Mouse (Mus musculus) embryonic facial prominence, embryonic 13.5 days (tissue): ENCODE measurements around the gene Gm37240. TPM values are rescaled to one million over a fixed set of nuclear protein-coding genes. Genes with fewer than 3 reads are reported as not detected.

Experiments
- ATAC-seq: fragments of 200-750 bp; cut with Nextera tagmentation; 2 replicates; pipeline ENCODE4 v1.8.0; 2017; ENCODE audit warnings: low read depth; ENCODE audit not compliant: insufficient number of reproducible peaks, insufficient read depth, low FRiP score, low TSS enrichment
- H3K27ac ChIP-seq: fragments of 300-500 bp; sonication (generic); 2 replicates; pipeline ENCODE4 v1.5.1; 2015; ENCODE audit warnings: moderate library complexity, mild to moderate bottlenecking, inconsistent platforms
- H3K27me3 ChIP-seq: fragments of 300-500 bp; sonication (generic); 2 replicates; pipeline ENCODE4 v1.6.1; 2015; ENCODE audit warnings: mild to moderate bottlenecking, inconsistent platforms
- H3K36me3 ChIP-seq: fragments of 300-500 bp; sonication (generic); 2 replicates; pipeline ENCODE4 v1.6.1; 2015; ENCODE audit warnings: mild to moderate bottlenecking, inconsistent platforms
- H3K4me1 ChIP-seq: fragments of 300-500 bp; sonication (generic); 2 replicates; pipeline ENCODE4 v1.6.1; 2015; ENCODE audit warnings: inconsistent platforms
- H3K4me2 ChIP-seq: fragments of 300-500 bp; sonication (generic); 2 replicates; pipeline ENCODE4 v1.6.1; 2015; ENCODE audit warnings: moderate library complexity, mild to moderate bottlenecking, inconsistent platforms
- H3K4me3 ChIP-seq: fragments of 300-500 bp; sonication (generic); 2 replicates; pipeline ENCODE4 v1.5.1; 2015; ENCODE audit warnings: mild to moderate bottlenecking, inconsistent platforms
- H3K9ac ChIP-seq: fragments of 300-500 bp; sonication (generic); 2 replicates; pipeline ENCODE4 v1.6.1; 2015; ENCODE audit warnings: mild to moderate bottlenecking, inconsistent platforms
- H3K9me3 ChIP-seq: fragments of 300-500 bp; sonication (generic); 2 replicates; pipeline ENCODE4 v1.6.1; 2016; ENCODE audit warnings: inconsistent platforms
- WGBS: fragments of 180-500 bp; shearing (Covaris S2); methylation state at CpG from one replicate; pipeline ENCODE4 v1.1.7; 2015; ENCODE audit warnings: mixed read lengths; 5-methylcytosine and 5-hydroxymethylcytosine counted together
- polyA plus RNA-seq: library from polyadenylated mRNA; unstranded; fragments of >200 nt; fragmentation: Nextera tagmentation; extraction: Ambion mirVana; gene quantifications from 2 replicates; pipeline ENCODE4 v1.2.1, GENCODE M21; 2015

The Gm37240 gene
- polyA plus RNA-seq, 1 experiment from 2014 or later = 6.3 TPM

DNA sequence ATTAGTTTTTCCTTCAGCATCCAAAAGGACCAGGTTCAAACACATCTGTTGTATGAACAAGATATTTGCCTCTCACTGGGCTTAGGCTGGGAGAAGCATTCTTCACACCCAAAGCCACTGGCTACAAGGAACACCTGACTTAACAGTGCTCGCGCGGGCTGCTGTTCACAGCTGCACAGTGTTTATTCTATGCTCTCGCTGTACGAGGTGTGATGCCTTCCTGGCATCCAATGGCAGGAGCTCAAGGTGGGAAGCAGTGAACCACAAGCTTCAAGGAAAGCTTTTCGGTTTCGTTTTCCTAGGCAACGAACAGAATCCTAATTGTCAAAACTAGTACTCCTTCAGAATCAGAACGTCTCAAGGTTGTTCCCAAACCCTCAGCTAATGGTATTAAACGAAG, 110.6 kb downstream of the Gm37240 start:
- Histone ChIP-seq H3K4me1 (peaks cover 3% of the 10 kb centered on the region; the same call in 1 of the 2 replicates), H3K27me3 (no peaks in the 10 kb centered on the region), H3K4me2 (0 out of 2 replicates have a peak overlapping the region, but pooled peaks have one; percentile 0), H3K36me3 (no peaks in the 10 kb centered on the region), H3K27ac (peak overlapping the region; percentile 13; the same call in 1 of the 2 replicates), H3K9ac (no peak overlapping the region), H3K9me3 (no peaks in the 10 kb centered on the region), H3K4me3 (no peak overlapping the region)
- WGBS = 71% methylated on average over 10 of the region's 10 CpGs
- ATAC-seq = no peak

DNA sequence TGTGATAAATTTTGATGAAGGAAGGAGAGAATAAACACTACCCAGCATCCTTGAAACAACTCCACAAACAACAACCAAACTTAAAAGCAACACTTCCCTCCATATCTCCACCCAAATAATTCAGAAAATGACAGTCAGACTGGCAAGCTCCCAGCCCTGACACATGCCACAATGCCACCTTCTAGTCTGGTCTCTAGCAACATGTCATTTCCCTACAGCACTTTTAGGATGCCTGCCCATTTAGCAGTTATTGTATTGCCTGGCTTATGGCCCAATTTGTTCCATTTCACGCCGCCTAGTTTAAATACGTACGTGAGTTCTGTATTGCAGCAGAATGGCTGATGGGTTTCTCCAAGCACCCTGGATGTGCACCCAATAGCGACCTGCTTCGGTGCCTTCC, 111.2 kb downstream of the Gm37240 start:
- WGBS = 88% methylated on average over 6 of the region's 6 CpGs
- peaks cover 3% of the 10 kb centered on the region; the same call in 1 of the 2 replicates for H3K4me1 ChIP-seq
- H3K9me3 ChIP-seq = no peaks in the 10 kb centered on the region
- 0 out of 2 replicates have a peak overlapping the region, but pooled peaks have one; percentile 0 for H3K4me2 ChIP-seq
- H3K27me3 ChIP-seq = no peaks in the 10 kb centered on the region
- H3K27ac ChIP-seq = peak overlapping the region; percentile 13; the same call in 1 of the 2 replicates
- no peak overlapping the region for H3K9ac ChIP-seq
- ATAC-seq = no peak
- H3K36me3 ChIP-seq = no peaks in the 10 kb centered on the region
- no peak overlapping the region for H3K4me3 ChIP-seq

DNA sequence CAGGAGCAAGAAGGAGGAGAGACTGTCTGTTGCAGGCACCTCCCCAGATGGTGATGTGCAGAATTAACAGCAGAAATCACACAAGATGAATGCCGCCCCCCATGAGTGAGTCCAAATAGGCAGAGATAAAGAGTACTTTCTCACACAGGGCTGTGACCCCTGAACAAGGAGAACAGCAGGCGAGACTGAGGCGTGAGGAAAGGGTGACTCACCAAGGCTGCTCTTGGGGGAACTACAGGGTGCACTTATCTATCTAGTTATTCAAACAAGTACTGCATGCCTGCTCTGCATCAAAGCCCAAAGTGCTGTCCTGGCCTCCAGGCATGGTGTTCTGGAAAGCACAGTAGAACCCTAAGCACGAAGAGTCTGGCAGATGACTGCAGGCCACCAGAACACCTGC, 113.4 kb downstream of the Gm37240 start:
- Histone ChIP-seq H3K4me1 (no peaks in the 10 kb centered on the region), H3K9me3 (no peaks in the 10 kb centered on the region), H3K27me3 (no peaks in the 10 kb centered on the region), H3K36me3 (no peaks in the 10 kb centered on the region), H3K4me3 (no peak overlapping the region), H3K4me2 (no peak overlapping the region), H3K27ac (no peak overlapping the region), H3K9ac (no peak overlapping the region)
- WGBS = 71% methylated on average over 4 of the region's 4 CpGs
- no peak for ATAC-seq

DNA sequence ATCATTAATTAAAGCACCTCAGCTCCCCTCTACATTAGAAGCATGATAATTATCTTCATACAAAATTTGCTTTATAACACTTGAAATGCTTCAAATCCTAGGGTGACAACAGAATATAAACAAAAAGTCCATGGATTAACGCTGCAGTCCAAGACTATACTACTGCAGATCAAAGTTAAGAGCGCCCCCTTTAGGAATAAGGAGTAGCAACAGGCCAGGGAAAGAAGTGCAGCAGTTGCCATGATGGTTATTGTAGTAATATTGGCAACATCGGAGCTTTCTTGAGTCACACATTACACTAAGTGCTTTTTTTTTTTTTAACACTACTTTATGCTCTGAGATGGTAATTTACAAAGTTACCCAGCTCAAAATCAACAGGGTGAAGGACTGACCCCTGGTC, 113.9 kb downstream of the Gm37240 start:
- Histone ChIP-seq H3K36me3 (no peaks in the 10 kb centered on the region), H3K27ac (no peak overlapping the region), H3K27me3 (no peaks in the 10 kb centered on the region), H3K4me1 (no peaks in the 10 kb centered on the region), H3K9ac (no peak overlapping the region), H3K4me2 (no peak overlapping the region), H3K9me3 (no peaks in the 10 kb centered on the region), H3K4me3 (no peak overlapping the region)
- no peak for ATAC-seq
- 45% methylated on average over 3 of the region's 3 CpGs for WGBS

GRCm38 (mm10) chr3:85764937-85765337, 122.4 kb downstream of the Gm37240 start:
- ATAC-seq = no peak
- 64% methylated on average over 7 of the region's 7 CpGs for WGBS
- no peak overlapping the region for H3K27ac ChIP-seq

DNA sequence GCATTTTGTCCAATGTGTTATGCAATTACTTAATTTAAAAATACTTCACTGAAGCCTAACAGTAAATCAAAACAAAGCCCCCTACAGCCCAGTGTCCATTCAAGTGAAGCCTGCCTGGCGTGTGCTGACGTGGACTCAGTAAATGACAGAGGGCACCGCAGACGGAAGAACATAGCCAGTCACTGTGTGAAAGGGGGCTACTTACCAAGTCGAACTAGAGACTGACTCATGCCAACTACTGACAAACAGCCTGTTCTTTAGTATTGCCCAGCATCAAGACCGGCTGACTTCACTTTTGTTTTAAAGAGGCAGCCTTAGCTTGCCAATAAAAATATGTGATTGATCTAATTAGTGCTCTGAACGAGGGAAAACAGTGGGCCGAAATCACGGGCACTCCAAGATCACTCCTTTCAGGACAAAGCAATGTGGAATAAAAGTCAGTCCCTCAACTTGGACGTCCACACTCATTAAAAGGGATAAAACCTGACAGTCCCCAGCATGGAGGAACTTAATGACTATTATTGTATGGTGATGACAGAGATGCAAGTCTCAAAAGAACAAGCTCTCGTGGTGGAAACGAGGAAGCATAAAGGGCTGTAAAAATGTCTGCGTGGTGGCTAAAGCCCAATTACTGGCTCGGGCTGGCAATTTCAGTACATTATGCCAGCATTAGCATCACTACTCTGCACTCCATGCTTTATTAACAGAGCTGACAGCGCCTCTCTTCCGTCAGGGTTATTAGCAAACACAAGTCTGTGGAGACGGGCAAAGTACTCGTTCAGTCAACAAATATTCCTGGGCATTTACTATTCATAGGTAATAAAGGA, 123.1 kb downstream of the Gm37240 start:
- H3K27me3 ChIP-seq = no peaks in the 10 kb centered on the region
- WGBS = 69% methylated on average over 18 of the region's 18 CpGs
- H3K36me3 ChIP-seq = no peaks in the 10 kb centered on the region
- no peak overlapping the region for H3K9ac ChIP-seq
- no peak overlapping the region for H3K4me3 ChIP-seq
- H3K4me1 ChIP-seq = peaks cover 4% of the 10 kb centered on the region; the same call in 1 of the 2 replicates
- no peak overlapping the region for H3K27ac ChIP-seq
- no peaks in the 10 kb centered on the region for H3K9me3 ChIP-seq
- H3K4me2 ChIP-seq = no peak overlapping the region
- no peak for ATAC-seq

More at GRCm38 (mm10) chr3:85764937-85765337, 122.4 kb downstream of the Gm37240 start:
- no peak overlapping the region for H3K4me2 ChIP-seq
- no peak overlapping the region for H3K4me3 ChIP-seq
- no peak overlapping the region for H3K9ac ChIP-seq
- no peaks in the 10 kb centered on the region for H3K27me3 ChIP-seq
- H3K4me1 ChIP-seq = peaks cover 4% of the 10 kb centered on the region; the same call in 1 of the 2 replicates
- no peaks in the 10 kb centered on the region for H3K9me3 ChIP-seq
- no peaks in the 10 kb centered on the region for H3K36me3 ChIP-seq

DNA sequence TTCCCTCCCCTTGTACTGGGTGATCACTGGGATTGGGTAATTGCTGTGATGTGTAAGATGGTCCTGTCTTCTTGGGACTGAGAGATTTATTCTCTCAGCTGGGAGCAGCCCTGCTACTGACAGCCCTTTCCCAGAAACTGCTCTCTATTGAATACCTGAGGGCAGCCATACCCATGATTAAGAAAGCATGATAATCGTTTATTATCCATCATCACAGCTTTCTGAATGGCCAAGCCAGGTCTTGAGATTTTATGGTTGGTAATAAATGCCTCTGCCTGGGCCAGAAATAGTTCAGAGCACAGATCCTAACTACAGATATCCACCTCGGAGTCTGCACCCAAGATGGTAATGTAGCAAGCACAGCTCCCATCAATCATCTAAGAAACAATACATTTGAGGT, 129.4 kb downstream of the Gm37240 start:
- WGBS = 67% methylated on average over 2 of the region's 2 CpGs
- 0 out of 2 replicates have a peak, but pooled peaks cover 2% of the 10 kb centered on the region for H3K4me1 ChIP-seq
- no peaks in the 10 kb centered on the region for H3K27me3 ChIP-seq
- no peak overlapping the region for H3K4me2 ChIP-seq
- H3K9ac ChIP-seq = no peak overlapping the region
- no peaks in the 10 kb centered on the region for H3K36me3 ChIP-seq
- H3K9me3 ChIP-seq = no peaks in the 10 kb centered on the region
- ATAC-seq = no peak
- H3K27ac ChIP-seq = no peak overlapping the region
- no peak overlapping the region for H3K4me3 ChIP-seq

DNA sequence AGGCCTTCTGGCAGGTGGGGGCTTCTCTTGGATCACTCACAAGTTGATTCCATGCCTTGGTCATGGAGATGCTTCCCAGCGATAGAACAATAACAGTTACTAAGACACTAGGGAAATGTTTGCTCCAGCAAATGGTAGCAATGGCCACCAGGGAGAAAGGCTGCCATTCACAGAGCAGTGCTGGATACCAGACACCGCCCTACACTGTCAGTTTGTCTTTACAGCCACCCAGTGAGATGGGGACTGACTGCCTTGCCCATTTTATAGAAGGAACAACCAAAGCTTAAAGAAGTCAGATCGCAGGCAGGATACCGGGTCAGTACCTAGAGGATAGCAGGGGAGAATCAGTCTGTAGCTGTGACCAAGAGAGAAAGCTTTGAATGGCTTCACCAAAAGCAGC, 129.9 kb downstream of the Gm37240 start:
- no peak overlapping the region for H3K27ac ChIP-seq
- no peaks in the 10 kb centered on the region for H3K9me3 ChIP-seq
- no peak overlapping the region for H3K4me3 ChIP-seq
- WGBS = 87% methylated on average over 4 of the region's 4 CpGs
- H3K4me1 ChIP-seq = 0 out of 2 replicates have a peak, but pooled peaks cover 4% of the 10 kb centered on the region
- H3K4me2 ChIP-seq = no peak overlapping the region
- no peak overlapping the region for H3K9ac ChIP-seq
- no peaks in the 10 kb centered on the region for H3K36me3 ChIP-seq
- no peak for ATAC-seq
- H3K27me3 ChIP-seq = no peaks in the 10 kb centered on the region

DNA sequence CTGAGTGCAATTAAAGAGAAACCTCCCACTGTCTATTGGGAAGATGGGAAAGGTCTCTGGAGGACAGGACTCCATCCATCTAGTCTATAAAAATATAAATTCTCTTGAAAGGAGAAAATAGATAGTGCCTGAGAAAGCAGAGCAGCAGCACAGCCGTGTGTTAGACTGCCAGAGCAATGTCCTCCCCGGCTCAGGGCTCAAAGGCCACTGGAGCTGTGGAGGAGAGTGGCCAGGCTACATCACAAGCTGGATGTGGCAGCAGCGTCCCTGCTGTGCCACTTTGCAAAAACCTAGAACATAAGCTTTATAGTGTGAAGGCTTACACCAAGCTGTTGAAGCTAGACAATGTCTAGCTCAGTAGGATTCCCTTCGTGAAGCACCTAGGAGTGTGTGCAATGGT, 138.0 kb downstream of the Gm37240 start:
- H3K4me2 ChIP-seq = no peak overlapping the region
- peaks cover 25% of the 10 kb centered on the region for H3K4me1 ChIP-seq
- no peaks in the 10 kb centered on the region for H3K27me3 ChIP-seq
- no peak overlapping the region for H3K4me3 ChIP-seq
- no peak overlapping the region for H3K27ac ChIP-seq
- 70% methylated on average over 4 of the region's 4 CpGs for WGBS
- H3K36me3 ChIP-seq = no peaks in the 10 kb centered on the region
- no peaks in the 10 kb centered on the region for H3K9me3 ChIP-seq
- no peak for ATAC-seq
- H3K9ac ChIP-seq = no peak overlapping the region

GRCm38 (mm10) chr3:85748863-85749262, 138.5 kb downstream of the Gm37240 start:
- Histone ChIP-seq H3K36me3 (no peaks in the 10 kb centered on the region), H3K9me3 (no peaks in the 10 kb centered on the region), H3K27me3 (no peaks in the 10 kb centered on the region), H3K4me1 (peaks cover 25% of the 10 kb centered on the region), H3K27ac (no peak overlapping the region), H3K4me3 (no peak overlapping the region), H3K9ac (no peak overlapping the region), H3K4me2 (no peak overlapping the region)
- ATAC-seq = no peak
- WGBS = 20% methylated on average over 4 of the region's 4 CpGs

DNA sequence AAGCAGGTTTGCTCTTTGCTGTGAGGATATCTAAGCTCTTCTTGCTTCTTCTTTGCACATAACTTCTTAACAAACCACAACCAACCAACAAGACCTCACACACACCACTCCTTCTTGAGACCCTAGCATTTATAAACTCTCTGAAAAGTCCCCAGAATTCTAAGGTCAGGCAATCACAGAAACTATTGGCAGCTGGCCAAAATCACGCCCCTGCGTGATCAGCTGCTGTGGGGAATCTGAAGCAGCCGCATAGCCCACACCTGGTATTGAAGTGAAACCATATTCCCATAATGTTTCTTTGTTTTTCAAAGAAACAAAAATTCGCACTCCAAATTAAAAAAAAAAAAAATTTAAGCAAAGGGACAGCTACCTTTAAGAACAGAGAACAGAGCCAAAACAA, 141.2 kb downstream of the Gm37240 start:
- WGBS = 40% methylated on average over 4 of the region's 4 CpGs
- Histone ChIP-seq H3K4me3 (no peak overlapping the region), H3K36me3 (no peaks in the 10 kb centered on the region), H3K27ac (no peak overlapping the region), H3K4me2 (no peak overlapping the region), H3K9me3 (no peaks in the 10 kb centered on the region), H3K27me3 (no peaks in the 10 kb centered on the region), H3K4me1 (peaks cover 21% of the 10 kb centered on the region), H3K9ac (no peak overlapping the region)
- no peak for ATAC-seq

DNA sequence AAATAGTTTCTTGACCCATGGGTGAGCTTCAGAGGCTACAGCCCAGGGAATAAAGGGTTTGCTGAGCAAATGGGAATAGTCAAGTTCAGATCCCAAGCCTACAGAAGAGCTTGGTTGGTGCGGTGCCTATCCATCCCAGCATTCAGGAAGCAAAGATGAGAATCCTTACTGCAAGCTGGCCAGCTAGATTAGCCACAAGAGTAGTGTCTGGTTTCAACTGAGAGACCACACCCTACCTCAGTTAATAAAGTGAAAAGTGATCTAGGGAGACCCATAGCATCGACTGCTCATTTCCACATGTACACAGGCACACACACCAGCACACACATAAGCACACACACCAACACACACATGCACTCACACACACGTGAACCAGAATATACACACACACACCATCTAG, 145.6 kb downstream of the Gm37240 start:
- H3K27me3 ChIP-seq = no peaks in the 10 kb centered on the region
- ATAC-seq = no peak
- peaks cover 10% of the 10 kb centered on the region for H3K4me1 ChIP-seq
- no peak overlapping the region for H3K27ac ChIP-seq
- no peak overlapping the region for H3K4me2 ChIP-seq
- no peak overlapping the region for H3K4me3 ChIP-seq
- 68% methylated on average over 3 of the region's 3 CpGs for WGBS
- H3K36me3 ChIP-seq = no peaks in the 10 kb centered on the region
- H3K9me3 ChIP-seq = no peaks in the 10 kb centered on the region
- no peak overlapping the region for H3K9ac ChIP-seq
